Mouse (Mus musculus) heart, embryonic 10.5 days (tissue): ENCODE measurements around the gene Cdc42ep3. TPM values are rescaled to one million over a fixed set of nuclear protein-coding genes. Genes with fewer than 3 reads are reported as not detected.

Experiments used
- DNase-seq: peaks from one replicate; pipeline ENCODE4 v3.0.0-alpha.2; 2017; ENCODE audit warnings: low spot score
- H3K27ac ChIP-seq: fragments of 300-500 bp; sonication (generic); 2 replicates; pipeline ENCODE4 v1.5.1; 2016; ENCODE audit warnings: mild to moderate bottlenecking
- H3K27me3 ChIP-seq: fragments of 300-500 bp; sonication (generic); 2 replicates; pipeline ENCODE4 v1.6.1; 2016; ENCODE audit warnings: mild to moderate bottlenecking; ENCODE audit not compliant: poor library complexity, insufficient read depth, severe bottlenecking
- H3K36me3 ChIP-seq: fragments of 300-500 bp; sonication (generic); 2 replicates; pipeline ENCODE4 v1.6.1; 2016; ENCODE audit warnings: mild to moderate bottlenecking, moderate library complexity
- H3K4me1 ChIP-seq: fragments of 300-500 bp; sonication (generic); 2 replicates; pipeline ENCODE4 v1.6.1; 2016; ENCODE audit warnings: mild to moderate bottlenecking
- H3K4me3 ChIP-seq: fragments of 300-500 bp; sonication (generic); 2 replicates; pipeline ENCODE4 v1.5.1; 2016; ENCODE audit warnings: mild to moderate bottlenecking, moderate library complexity
- H3K9me3 ChIP-seq: fragments of 300-500 bp; sonication (generic); 2 replicates; pipeline ENCODE4 v1.6.1; 2016; ENCODE audit warnings: mild to moderate bottlenecking, moderate library complexity
- WGBS: fragments of 180-500 bp; shearing (Covaris S2); methylation state at CpG from one replicate; pipeline ENCODE4 v1.1.7; 2016; 5-methylcytosine and 5-hydroxymethylcytosine counted together
- polyA plus RNA-seq: library from polyadenylated mRNA; unstranded; fragments of >200 nt; fragmentation: Nextera tagmentation; extraction: Ambion mirVana; gene quantifications from 2 replicates; pipeline ENCODE4 v1.2.1, GENCODE M21; 2016

Cdc42ep3 gene
- polyA plus RNA-seq, 1 experiment from 2014 or later: 27.8 TPM

GRCm38 (mm10) chr17:79355271-79355991, 540 bp upstream of the Cdc42ep3 start:
- peaks cover 37% of the 10 kb centered on the region for H3K4me1 ChIP-seq
- peak; percentile 90 for DNase-seq
- peak overlapping the region; percentile 90 for H3K27ac ChIP-seq
- H3K36me3 ChIP-seq: no peaks in the 10 kb centered on the region
- peak overlapping the region; percentile 74 for H3K4me3 ChIP-seq
- under 1% methylated on average over 59 of the region's 59 CpGs for WGBS
- no peaks in the 10 kb centered on the region for H3K27me3 ChIP-seq
- H3K9me3 ChIP-seq: no peaks in the 10 kb centered on the region

GRCm38 (mm10) chr17:79354174-79354443, 782 bp downstream of the Cdc42ep3 start:
- Histone ChIP-seq H3K4me1 (peaks cover 49% of the 10 kb centered on the region), H3K27ac (peak overlapping the region; percentile 90), H3K27me3 (no peaks in the 10 kb centered on the region), H3K9me3 (no peaks in the 10 kb centered on the region), H3K4me3 (peak overlapping the region; percentile 74), H3K36me3 (no peaks in the 10 kb centered on the region)
- no peak for DNase-seq
- WGBS: 0% methylated on average over 6 of the region's 6 CpGs

- Histone ChIP-seq H3K36me3 (no peaks in the 10 kb centered on the region), H3K27ac (peak overlapping the region; percentile 90), H3K4me1 (peaks cover 49% of the 10 kb centered on the region), H3K27me3 (no peaks in the 10 kb centered on the region), H3K9me3 (no peaks in the 10 kb centered on the region), H3K4me3 (peak overlapping the region; percentile 74)
- 6% methylated on average over 16 of the region's 16 CpGs for WGBS
- no peak for DNase-seq
These were observed 1.3 kb downstream of the Cdc42ep3 start for GRCm38 (mm10) chr17:79353446-79354173.

GRCm38 (mm10) chr17:79350751-79351191, 4.1 kb downstream of the Cdc42ep3 start:
- peak overlapping the region; percentile 52; the same call in 1 of the 2 replicates for H3K27ac ChIP-seq
- peaks cover 56% of the 10 kb centered on the region for H3K4me1 ChIP-seq
- H3K4me3 ChIP-seq: no peak overlapping the region
- no peaks in the 10 kb centered on the region for H3K36me3 ChIP-seq
- WGBS: 23% methylated on average over 11 of the region's 11 CpGs
- H3K27me3 ChIP-seq: no peaks in the 10 kb centered on the region
- peak; percentile 93 for DNase-seq
- no peaks in the 10 kb centered on the region for H3K9me3 ChIP-seq

- Histone ChIP-seq H3K27me3 (no peaks in the 10 kb centered on the region), H3K4me1 (peaks cover 44% of the 10 kb centered on the region), H3K27ac (no peak overlapping the region), H3K36me3 (no peaks in the 10 kb centered on the region), H3K4me3 (no peak overlapping the region), H3K9me3 (no peaks in the 10 kb centered on the region)
- DNase-seq: no peak
- 89% methylated on average over 4 of the region's 4 CpGs for WGBS
These were observed 5.5 kb downstream of the Cdc42ep3 start for GRCm38 (mm10) chr17:79349371-79349770.

GRCm38 (mm10) chr17:79347920-79348589, 6.8 kb downstream of the Cdc42ep3 start:
- DNase-seq: no peak
- H3K4me1 ChIP-seq: peaks cover 49% of the 10 kb centered on the region
- H3K27me3 ChIP-seq: no peaks in the 10 kb centered on the region
- H3K9me3 ChIP-seq: no peaks in the 10 kb centered on the region
- no peak overlapping the region for H3K27ac ChIP-seq
- no peak overlapping the region for H3K4me3 ChIP-seq
- WGBS: 66% methylated on average over 7 of the region's 7 CpGs
- no peaks in the 10 kb centered on the region for H3K36me3 ChIP-seq

GRCm38 (mm10) chr17:79347291-79347690, 7.6 kb downstream of the Cdc42ep3 start:
- Histone ChIP-seq H3K36me3 (no peaks in the 10 kb centered on the region), H3K4me1 (peaks cover 50% of the 10 kb centered on the region), H3K9me3 (no peaks in the 10 kb centered on the region), H3K4me3 (no peak overlapping the region), H3K27ac (no peak overlapping the region), H3K27me3 (no peaks in the 10 kb centered on the region)
- 70% methylated on average over 4 of the region's 4 CpGs for WGBS
- no peak for DNase-seq

GRCm38 (mm10) chr17:79345001-79345709, 9.7 kb downstream of the Cdc42ep3 start:
- peaks cover 37% of the 10 kb centered on the region for H3K4me1 ChIP-seq
- no peak overlapping the region for H3K4me3 ChIP-seq
- H3K27me3 ChIP-seq: no peaks in the 10 kb centered on the region
- no peak overlapping the region for H3K27ac ChIP-seq
- no peaks in the 10 kb centered on the region for H3K36me3 ChIP-seq
- 93% methylated on average over 25 of the region's 25 CpGs for WGBS
- H3K9me3 ChIP-seq: no peaks in the 10 kb centered on the region
- no peak for DNase-seq

GRCm38 (mm10) chr17:79343334-79343946, 11.5 kb downstream of the Cdc42ep3 start:
- Histone ChIP-seq H3K27me3 (no peaks in the 10 kb centered on the region), H3K4me1 (peaks cover 41% of the 10 kb centered on the region), H3K36me3 (no peaks in the 10 kb centered on the region), H3K27ac (peak overlapping the region; percentile 56; the same call in 1 of the 2 replicates), H3K9me3 (no peaks in the 10 kb centered on the region), H3K4me3 (no peak overlapping the region)
- WGBS: 61% methylated on average over 5 of the region's 5 CpGs
- DNase-seq: no peak

GRCm38 (mm10) chr17:79342639-79343333, 12.1 kb downstream of the Cdc42ep3 start:
- Histone ChIP-seq H3K27ac (peak overlapping the region; percentile 56; the same call in 1 of the 2 replicates), H3K4me1 (peaks cover 41% of the 10 kb centered on the region)
- DNase-seq: no peak

GRCm38 (mm10) chr17:79341946-79342470, 12.9 kb downstream of the Cdc42ep3 start:
- no peak overlapping the region for H3K27ac ChIP-seq
- peaks cover 40% of the 10 kb centered on the region for H3K4me1 ChIP-seq
- H3K9me3 ChIP-seq: no peaks in the 10 kb centered on the region
- no peak overlapping the region for H3K4me3 ChIP-seq
- WGBS: 76% methylated on average over 7 of the region's 7 CpGs
- H3K36me3 ChIP-seq: no peaks in the 10 kb centered on the region
- H3K27me3 ChIP-seq: no peaks in the 10 kb centered on the region
- no peak for DNase-seq

More at GRCm38 (mm10) chr17:79342639-79343333, 12.1 kb downstream of the Cdc42ep3 start:
- Histone ChIP-seq H3K9me3 (no peaks in the 10 kb centered on the region), H3K27me3 (no peaks in the 10 kb centered on the region), H3K36me3 (no peaks in the 10 kb centered on the region), H3K4me3 (no peak overlapping the region)
- 76% methylated on average over 3 of the region's 3 CpGs for WGBS

- H3K4me3 ChIP-seq: no peak overlapping the region
- no peak for DNase-seq
- no peaks in the 10 kb centered on the region for H3K9me3 ChIP-seq
- WGBS: 81% methylated on average over 3 of the region's 3 CpGs
- H3K4me1 ChIP-seq: peaks cover 24% of the 10 kb centered on the region
- no peak overlapping the region for H3K27ac ChIP-seq
- H3K27me3 ChIP-seq: no peaks in the 10 kb centered on the region
- H3K36me3 ChIP-seq: peaks cover 18% of the 10 kb centered on the region
These were observed 17.4 kb downstream of the Cdc42ep3 start for GRCm38 (mm10) chr17:79337494-79337893.
